Mouse (Mus musculus) brain, adult 10 weeks (tissue): ENCODE results near the gene Lage3. TPM values are rescaled to one million over a fixed set of nuclear protein-coding genes. Genes with fewer than 3 reads are reported as not detected.

Experiments
- polyA plus RNA-seq: library from polyadenylated mRNA; stranded (reverse); fragments of 350-450 nt; fragmentation: Illumina TruSeq; extraction: RNeasy Lipid Tissue Mini Kit (QIAGEN cat#74804); gene quantifications from one replicate; pipeline ENCODE4 v1.2.3, GENCODE M21; 2015; ENCODE audit warnings: low read depth, low replicate concordance

Gene Lage3
- 45.8 TPM for polyA plus RNA-seq

DNA sequence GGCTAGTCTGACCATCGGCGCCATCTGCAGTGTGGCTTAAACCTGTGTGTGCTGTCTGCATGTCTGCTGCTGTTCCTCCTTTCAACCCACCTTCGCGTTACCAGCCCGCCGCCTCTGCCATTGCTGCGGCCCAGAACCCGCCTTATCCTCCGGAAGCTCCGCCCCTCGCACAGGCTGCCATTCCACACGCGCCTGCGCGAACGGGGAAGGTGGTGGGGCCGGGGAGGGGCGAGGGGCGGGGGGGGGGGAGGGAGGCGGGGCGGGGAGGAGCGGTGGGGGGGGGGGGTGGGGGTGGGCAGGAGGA, at the start of gene Lage3:
Lage3 (minus strand) TSS at position 152 of the 304 bp plus-strand sequence.

DNA sequence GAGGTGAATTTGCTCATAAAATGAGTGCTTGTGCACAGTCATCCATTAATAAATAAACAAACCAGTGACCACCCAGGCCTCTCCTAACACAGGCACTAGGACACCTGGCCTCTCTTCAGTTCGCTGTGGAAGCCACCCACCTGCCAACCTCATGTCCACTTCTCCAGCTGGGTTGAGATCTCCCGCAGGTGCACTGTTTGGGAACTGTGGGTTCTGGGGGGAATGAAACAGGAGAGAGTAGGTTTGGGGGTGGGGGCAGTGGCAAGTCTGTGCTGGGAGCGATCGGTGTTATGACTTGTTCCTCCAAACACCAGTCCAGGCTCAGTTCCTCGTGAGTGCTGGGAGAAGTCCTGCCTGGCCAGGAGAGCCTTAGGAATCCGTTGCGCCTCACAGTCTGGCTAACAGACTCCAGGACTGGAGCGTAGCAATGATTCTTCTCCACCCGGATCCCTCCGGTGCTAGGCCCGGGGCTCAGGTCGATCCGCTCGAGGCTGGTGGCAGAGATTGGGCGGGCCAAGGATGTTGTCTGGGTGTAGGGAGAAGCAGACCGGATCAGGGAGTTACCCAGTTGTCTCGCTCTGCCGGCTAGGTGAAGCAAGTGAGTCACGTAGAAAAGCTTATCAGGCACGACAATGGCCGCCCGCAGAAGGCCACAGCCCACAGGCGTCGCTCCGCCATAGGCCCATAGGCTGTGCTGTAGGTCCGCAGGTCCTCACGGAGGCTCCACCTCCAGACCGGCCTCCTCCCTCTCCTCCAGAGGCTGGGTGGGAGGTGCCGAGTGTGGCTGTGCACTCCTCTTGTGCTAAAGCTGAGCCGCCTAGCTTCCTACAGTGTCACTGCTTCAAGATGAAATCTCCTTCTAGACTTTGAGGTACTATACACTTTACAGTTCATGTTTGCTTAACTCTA, 39.4 kb upstream of the Lage3 start, which contains the start of the genes Fam3a and Ikbkg:
Fam3a (minus strand) TSS at position 738 of the 909 bp plus-strand sequence.
Ikbkg (plus strand) TSS at position 756 of the 909 bp plus-strand sequence.

GRCm38 (mm10) chrX:74372888-74373549, 19.6 kb upstream of the Lage3 start, which contains the start of the genes Ubl4a and Slc10a3:
Ubl4a (minus strand) TSS chrX:74373218.
Slc10a3 (minus strand) TSS chrX:74373349.

GRCm38 (mm10) chrX:74328725-74329161, 24.7 kb downstream of the Lage3 start, which contains the start of gene Plxna3:
Plxna3 (plus strand) TSS chrX:74329066.

DNA sequence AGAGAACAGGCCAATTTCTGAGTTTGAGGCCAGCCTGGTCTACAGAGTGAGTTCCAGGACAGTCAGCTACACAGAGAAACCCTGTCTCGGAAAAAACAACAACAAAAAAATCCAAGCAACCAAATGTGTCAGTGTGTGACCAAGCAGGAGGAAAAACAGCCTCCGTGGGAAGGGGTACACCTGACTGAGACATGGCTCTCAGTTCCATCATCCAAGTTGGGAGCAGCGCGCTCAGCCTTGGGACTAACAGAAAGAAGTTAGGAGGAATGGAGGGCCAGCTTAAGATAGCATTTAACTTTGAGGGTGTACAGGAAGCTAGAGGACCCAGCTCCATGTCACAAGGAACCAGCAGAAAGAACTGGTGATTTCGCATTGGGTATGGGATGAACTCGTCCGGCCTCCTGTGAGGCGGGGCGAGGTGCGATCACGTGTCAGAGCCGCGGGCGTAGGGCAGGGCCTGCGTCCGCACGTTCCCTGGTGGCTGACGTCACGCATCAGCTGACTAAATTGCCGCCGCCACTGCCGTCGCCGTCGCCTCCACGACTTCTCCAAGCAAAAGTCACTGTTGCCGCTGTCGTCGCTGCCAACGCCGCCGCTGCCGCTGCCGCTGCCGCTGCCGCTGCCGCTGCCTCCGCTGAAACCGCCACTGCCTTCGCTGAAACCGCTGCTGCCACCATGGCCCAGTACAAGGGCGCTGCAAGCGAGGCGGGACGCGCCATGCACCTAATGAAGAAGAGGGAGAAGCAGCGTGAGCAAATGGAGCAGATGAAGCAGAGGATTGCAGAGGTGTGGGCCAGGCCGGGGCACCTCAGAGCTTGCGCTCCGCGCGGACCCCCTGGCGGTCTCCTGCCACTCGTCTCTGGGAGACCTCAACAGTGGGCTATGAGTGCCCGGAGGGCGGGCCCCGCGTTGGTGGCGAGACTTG, 40.6 kb downstream of the Lage3 start, which contains the start of gene Fam50a:
Fam50a (plus strand) TSS at position 494 of the 925 bp plus-strand sequence.

DNA sequence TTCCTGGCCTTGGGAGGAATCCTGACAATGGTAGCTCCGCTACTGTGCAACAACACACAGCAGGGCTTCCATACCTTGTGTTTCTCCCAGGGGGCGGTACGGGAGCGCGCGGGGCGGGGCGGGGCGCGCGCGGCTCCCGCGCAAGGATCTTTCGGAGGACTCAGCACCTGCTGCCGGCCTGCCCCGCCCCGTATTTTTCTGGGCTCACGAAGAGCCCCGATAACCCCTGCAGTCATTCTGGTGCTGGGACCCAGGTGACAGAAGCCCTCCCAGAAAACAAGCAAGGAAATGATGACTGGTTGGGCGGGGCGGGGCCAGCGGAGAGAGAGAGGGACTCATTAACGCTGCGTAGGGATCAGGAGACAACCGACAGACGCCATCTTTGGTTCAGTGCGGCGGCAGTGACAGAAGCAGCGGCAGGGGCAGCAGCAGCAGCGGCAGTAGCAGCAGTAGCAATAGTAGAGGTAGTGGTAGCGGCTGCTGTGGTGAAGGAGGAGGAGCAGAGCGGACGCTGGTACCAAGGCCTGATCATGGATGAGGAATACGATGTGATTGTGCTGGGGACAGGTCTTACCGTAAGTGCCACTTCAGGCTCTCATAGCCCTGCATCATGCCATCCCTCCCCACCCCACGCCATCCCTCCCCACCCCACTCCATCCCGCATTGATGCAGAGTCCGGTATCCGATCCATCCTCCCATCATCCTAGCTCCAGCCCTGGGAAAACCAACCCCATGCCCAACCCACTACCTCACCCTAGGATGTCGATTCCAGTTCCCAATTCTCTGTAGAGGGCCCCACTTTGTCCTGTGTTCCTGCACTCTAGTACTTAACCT, 48.3 kb downstream of the Lage3 start, which contains the start of gene Gdi1:
Gdi1 (plus strand) TSS at position 132 of the 834 bp plus-strand sequence.

Other genes with a start within 250 kb of the Lage3 start
- 1.2 TPM for gene Opn1mw, start 226.2 kb downstream of the Lage3 start, polyA plus RNA-seq
- gene Mecp2, start 218.3 kb downstream of the Lage3 start, polyA plus RNA-seq = 40.9 TPM
- not detected for gene Tex28, start 185.8 kb downstream of the Lage3 start, polyA plus RNA-seq
- gene Tktl1, start 176.4 kb downstream of the Lage3 start, polyA plus RNA-seq = 0.24 TPM
- gene Flna, start 103.8 kb downstream of the Lage3 start, polyA plus RNA-seq = 64.8 TPM
- gene Emd, start 98.9 kb downstream of the Lage3 start, polyA plus RNA-seq = 53.9 TPM
- 1,047 TPM for gene Rpl10, start 82.8 kb downstream of the Lage3 start, polyA plus RNA-seq
- gene Taz, start 71.7 kb downstream of the Lage3 start, polyA plus RNA-seq = 66.8 TPM
- 3.4 TPM for gene Dnase1l1, start 71.3 kb downstream of the Lage3 start, polyA plus RNA-seq
- 458 TPM for gene Atp6ap1, start 56.5 kb downstream of the Lage3 start, polyA plus RNA-seq
- gene Gdi1, start 48.6 kb downstream of the Lage3 start, polyA plus RNA-seq = 590 TPM
- gene Fam50a, start 40.6 kb downstream of the Lage3 start, polyA plus RNA-seq = 37.3 TPM
- gene Plxna3, start 24.6 kb downstream of the Lage3 start, polyA plus RNA-seq = 19.6 TPM
- gene Ubl4a, start 19.6 kb upstream of the Lage3 start, polyA plus RNA-seq = 90.0 TPM
- gene Slc10a3, start 19.7 kb upstream of the Lage3 start, polyA plus RNA-seq = 3.8 TPM
- gene Fam3a, start 39.7 kb upstream of the Lage3 start, polyA plus RNA-seq = 23.7 TPM
- 24.7 TPM for gene Ikbkg, start 39.7 kb upstream of the Lage3 start, polyA plus RNA-seq
- 36.5 TPM for gene G6pdx, start 75.6 kb upstream of the Lage3 start, polyA plus RNA-seq
- gene Gm6880, start 127.8 kb upstream of the Lage3 start, polyA plus RNA-seq = not detected
- not detected for gene Olfr1326-ps1, start 221.3 kb upstream of the Lage3 start, polyA plus RNA-seq
- not detected for gene Olfr1325, start 239.1 kb upstream of the Lage3 start, polyA plus RNA-seq